Mouse (Mus musculus): Measurements from ENCODE around the gene Cope. TPM values are rescaled to one million over a fixed set of nuclear protein-coding genes. Genes with fewer than 3 reads are reported as not detected.

The Cope gene
- polyA plus RNA-seq, 1 experiment from 2014 or later, result 377 TPM

GRCm38 (mm10) chr8:70278175-70278574 is 24.1 kb upstream of the Cope start:
- 46% methylated on average over 14 of the region's 15 CpGs for WGBS

GRCm38 (mm10) chr8:70279266-70279665 is 23.1 kb upstream of the Cope start:
- no peaks in the 10 kb centered on the region for H3K27me3 ChIP-seq
- no peak for ATAC-seq (ENCODE audit: insufficient number of reproducible peaks, low FRiP score, low TSS enrichment, low read depth)
- no peak overlapping the region for H3K4me2 ChIP-seq (replicated peaks)
- peaks cover 34% of the 10 kb centered on the region for H3K4me1 ChIP-seq
- no peaks in the 10 kb centered on the region for H3K36me3 ChIP-seq
- H3K4me3 ChIP-seq (replicated peaks), result no peak overlapping the region
- no peak overlapping the region for H3K27ac ChIP-seq (replicated peaks)
- H3K9me3 ChIP-seq (replicated peaks), result no peaks in the 10 kb centered on the region
- no peak overlapping the region for H3K9ac ChIP-seq
- WGBS, result 34% methylated on average over 8 of the region's 8 CpGs

More at GRCm38 (mm10) chr8:70278175-70278574, 24.1 kb upstream of the Cope start:
- Histone ChIP-seq H3K4me1 (peaks cover 26% of the 10 kb centered on the region), H3K27ac (replicated peaks) (no peak overlapping the region), H3K27me3 (no peaks in the 10 kb centered on the region), H3K4me2 (replicated peaks) (no peak overlapping the region), H3K9me3 (replicated peaks) (no peaks in the 10 kb centered on the region), H3K4me3 (replicated peaks) (no peak overlapping the region), H3K9ac (no peak overlapping the region), H3K36me3 (no peaks in the 10 kb centered on the region)
- ATAC-seq (ENCODE audit: insufficient number of reproducible peaks, low FRiP score, low TSS enrichment, low read depth), result no peak

- no peak overlapping the region for H3K27ac ChIP-seq (replicated peaks)
- ATAC-seq (ENCODE audit: insufficient number of reproducible peaks, low FRiP score, low TSS enrichment, low read depth), result no peak
These were observed 21.3 kb upstream of the Cope start for GRCm38 (mm10) chr8:70281001-70281400.

GRCm38 (mm10) chr8:70282603-70283135 is 19.6 kb upstream of the Cope start, which contains the start of gene Homer3:
Homer3 (plus strand) TSS chr8:70282827.
- Histone ChIP-seq H3K9me3 (replicated peaks) (no peaks in the 10 kb centered on the region), H3K4me3 (replicated peaks) (peak within 1 kb of the TSS; percentile 90), H3K9ac (peak within 1 kb of the TSS; percentile 96), H3K36me3 (peaks cover 27% of the 10 kb centered on the region), H3K27me3 (no peaks in the 10 kb centered on the region), H3K4me2 (replicated peaks) (peak within 1 kb of the TSS; percentile 90), H3K27ac (replicated peaks) (peak within 1 kb of the TSS; percentile 84), H3K4me1 (peaks cover 34% of the 10 kb centered on the region)
- WGBS, result 2% methylated on average over 34 of the region's 36 CpGs
- ATAC-seq (ENCODE audit: insufficient number of reproducible peaks, low FRiP score, low TSS enrichment, low read depth), result peak; percentile 90

More at GRCm38 (mm10) chr8:70281001-70281400, 21.3 kb upstream of the Cope start:
- H3K4me3 ChIP-seq (replicated peaks), result no peak overlapping the region
- no peak overlapping the region for H3K9ac ChIP-seq
- no peaks in the 10 kb centered on the region for H3K9me3 ChIP-seq (replicated peaks)
- H3K4me2 ChIP-seq (replicated peaks), result no peak overlapping the region
- peaks cover 10% of the 10 kb centered on the region for H3K36me3 ChIP-seq
- H3K27me3 ChIP-seq, result no peaks in the 10 kb centered on the region
- 35% methylated on average over 3 of the region's 3 CpGs for WGBS
- H3K4me1 ChIP-seq, result peaks cover 37% of the 10 kb centered on the region

- Histone ChIP-seq H3K9ac (peak overlapping the region; percentile 96), H3K27ac (replicated peaks) (peak overlapping the region; percentile 84), H3K36me3 (peaks cover 31% of the 10 kb centered on the region), H3K27me3 (no peaks in the 10 kb centered on the region), H3K4me3 (replicated peaks) (peak overlapping the region; percentile 90), H3K4me1 (peaks cover 27% of the 10 kb centered on the region), H3K9me3 (replicated peaks) (no peaks in the 10 kb centered on the region), H3K4me2 (replicated peaks) (peak overlapping the region; percentile 90)
- ATAC-seq (ENCODE audit: insufficient number of reproducible peaks, low FRiP score, low TSS enrichment, low read depth), result peak; percentile 61
- WGBS, result under 1% methylated on average over 55 of the region's 55 CpGs
These were observed 18.9 kb upstream of the Cope start for GRCm38 (mm10) chr8:70283136-70284077.

GRCm38 (mm10) chr8:70284421-70284820 is 17.9 kb upstream of the Cope start:
- 73% methylated on average over 5 of the region's 5 CpGs for WGBS
- Histone ChIP-seq H3K4me2 (replicated peaks) (no peak overlapping the region), H3K36me3 (peaks cover 37% of the 10 kb centered on the region), H3K4me3 (replicated peaks) (no peak overlapping the region), H3K4me1 (peaks cover 21% of the 10 kb centered on the region), H3K9me3 (replicated peaks) (no peaks in the 10 kb centered on the region), H3K27me3 (no peaks in the 10 kb centered on the region), H3K9ac (no peak overlapping the region), H3K27ac (replicated peaks) (no peak overlapping the region)
- ATAC-seq (ENCODE audit: insufficient number of reproducible peaks, low FRiP score, low TSS enrichment, low read depth), result no peak

GRCm38 (mm10) chr8:70285304-70285703 is 17.0 kb upstream of the Cope start:
- Histone ChIP-seq H3K36me3 (peaks cover 44% of the 10 kb centered on the region), H3K4me2 (replicated peaks) (no peak overlapping the region)
- no peak for ATAC-seq (ENCODE audit: insufficient number of reproducible peaks, low FRiP score, low TSS enrichment, low read depth)

GRCm38 (mm10) chr8:70286737-70287136 is 15.6 kb upstream of the Cope start:
- Histone ChIP-seq H3K4me2 (replicated peaks) (no peak overlapping the region), H3K9ac (no peak overlapping the region), H3K27ac (replicated peaks) (no peak overlapping the region), H3K9me3 (replicated peaks) (no peaks in the 10 kb centered on the region), H3K27me3 (no peaks in the 10 kb centered on the region), H3K4me3 (replicated peaks) (no peak overlapping the region), H3K36me3 (peaks cover 58% of the 10 kb centered on the region), H3K4me1 (peaks cover 21% of the 10 kb centered on the region)
- 87% methylated on average over 8 of the region's 8 CpGs for WGBS
- no peak for ATAC-seq (ENCODE audit: insufficient number of reproducible peaks, low FRiP score, low TSS enrichment, low read depth)

More at GRCm38 (mm10) chr8:70285304-70285703, 17.0 kb upstream of the Cope start:
- no peak overlapping the region for H3K4me3 ChIP-seq (replicated peaks)
- peaks cover 21% of the 10 kb centered on the region for H3K4me1 ChIP-seq
- 95% methylated on average over 15 of the region's 15 CpGs for WGBS
- H3K27ac ChIP-seq (replicated peaks), result no peak overlapping the region
- no peak overlapping the region for H3K9ac ChIP-seq
- H3K9me3 ChIP-seq (replicated peaks), result no peaks in the 10 kb centered on the region
- no peaks in the 10 kb centered on the region for H3K27me3 ChIP-seq

GRCm38 (mm10) chr8:70293988-70294405 is 8.3 kb upstream of the Cope start:
- Histone ChIP-seq H3K36me3 (peaks cover 90% of the 10 kb centered on the region), H3K4me2 (replicated peaks) (no peak overlapping the region), H3K9me3 (replicated peaks) (no peaks in the 10 kb centered on the region), H3K9ac (no peak overlapping the region), H3K4me1 (peaks cover 25% of the 10 kb centered on the region), H3K27me3 (no peaks in the 10 kb centered on the region), H3K4me3 (replicated peaks) (no peak overlapping the region), H3K27ac (replicated peaks) (peak overlapping the region; percentile 76)
- peak; percentile 61 for ATAC-seq (ENCODE audit: insufficient number of reproducible peaks, low FRiP score, low TSS enrichment, low read depth)
- WGBS, result 45% methylated on average over 5 of the region's 5 CpGs

GRCm38 (mm10) chr8:70300881-70301280 is 1.4 kb upstream of the Cope start:
- 82% methylated on average over 3 of the region's 3 CpGs for WGBS
- H3K36me3 ChIP-seq, result peaks cover 55% of the 10 kb centered on the region
- no peak for ATAC-seq (ENCODE audit: insufficient number of reproducible peaks, low FRiP score, low TSS enrichment, low read depth)

GRCm38 (mm10) chr8:70302901-70303300 is 583 bp downstream of the Cope start:
- H3K9ac ChIP-seq, result peak overlapping the region; percentile 87
- H3K4me1 ChIP-seq, result peaks cover 31% of the 10 kb centered on the region
- peak overlapping the region; percentile 90 for H3K27ac ChIP-seq (replicated peaks)
- peak overlapping the region; percentile 98 for H3K4me3 ChIP-seq (replicated peaks)
- no peak for ATAC-seq (ENCODE audit: insufficient number of reproducible peaks, low FRiP score, low TSS enrichment, low read depth)
- no peaks in the 10 kb centered on the region for H3K27me3 ChIP-seq
- peaks cover 53% of the 10 kb centered on the region for H3K36me3 ChIP-seq
- H3K9me3 ChIP-seq (replicated peaks), result no peaks in the 10 kb centered on the region
- 3% methylated on average over 16 of the region's 16 CpGs for WGBS
- peak overlapping the region; percentile 82 for H3K4me2 ChIP-seq (replicated peaks)

More at GRCm38 (mm10) chr8:70300881-70301280, 1.4 kb upstream of the Cope start:
- H3K9me3 ChIP-seq (replicated peaks), result no peaks in the 10 kb centered on the region
- H3K4me3 ChIP-seq (replicated peaks), result no peak overlapping the region
- H3K4me1 ChIP-seq, result peaks cover 31% of the 10 kb centered on the region
- no peak overlapping the region for H3K27ac ChIP-seq (replicated peaks)
- no peak overlapping the region for H3K9ac ChIP-seq
- H3K4me2 ChIP-seq (replicated peaks), result no peak overlapping the region
- no peaks in the 10 kb centered on the region for H3K27me3 ChIP-seq

All from embryonic facial prominence, embryonic 15.5 days (tissue).